Comparison of ENCODE assay signal across 8 mouse cellular contexts in genomic region chr4:152115921-152116612, GRCm38 (mm10). TPM values are rescaled to one million over a fixed set of nuclear protein-coding genes. Genes with fewer than 3 reads are reported as not detected.
A peak's percentile ranks its signal among the peaks of the same experiment; 100 is the strongest.
DNase-seq lines count a peak whose midpoint lies in the region; ATAC-seq and TF ChIP-seq lines count a peak whose summit lies in the region.

Tnfrsf25 (plus strand) TSS chr4:152115934.

- H3K9me3 ChIP-seq in intestine, postnatal 0 days (ENCODE audit: control insufficient read depth) = no peaks in the 10 kb centered on the region

- ATAC-seq in intestine, postnatal 0 days = no peak

- WGBS in intestine, postnatal 0 days = 22% methylated on average over 30 of the region's 30 CpGs

- peaks cover 37% of the 10 kb centered on the region for H3K36me3 ChIP-seq in intestine, postnatal 0 days (ENCODE audit: control insufficient read depth, insufficient read depth)
- peaks cover 16% of the 10 kb centered on the region for H3K36me3 ChIP-seq in myocyte (ENCODE audit: control insufficient read depth, insufficient read depth)

- no peak for TF ChIP-seq POLR2A in myocyte (IDR thresholded peaks at IDR 0.05; ENCODE audit: insufficient read length, low read depth)

- no peak within 1 kb of the TSS; the same call in 1 of the 2 replicates for H3K4me3 ChIP-seq in intestine, postnatal 0 days (ENCODE audit: low read depth, low read length)
- H3K4me3 ChIP-seq in myocyte = no peak within 1 kb of the TSS

- 0 out of 2 replicates have a peak within 1 kb of the TSS, but pooled peaks have one; percentile 3 for H3K9ac ChIP-seq in intestine, postnatal 0 days (ENCODE audit: low read depth, low read length)

- peak within 1 kb of the TSS; percentile 37 for H3K4me2 ChIP-seq in intestine, postnatal 0 days (replicated peaks; ENCODE audit: low read depth)
- no peak within 1 kb of the TSS for H3K4me2 ChIP-seq in myocyte (ENCODE audit: low read depth)

- no peaks in the 10 kb centered on the region for H3K79me2 ChIP-seq in myocyte (ENCODE audit: control insufficient read depth, insufficient read depth)

- no peak for DNase-seq in layer of hippocampus, adult 18-20 months (ENCODE audit: low spot score in 2 of 2)
- no peak for DNase-seq in layer of hippocampus, adult 9-10 months (ENCODE audit: low spot score)
- DNase-seq in embryo, embryonic 9.5 days (ENCODE audit: extremely low spot score) = peak; percentile 40
- DNase-seq in ovary, adult 18-20 months (ENCODE audit: low spot score) = no peak
- DNase-seq in gastrocnemius, adult 8-10 months (ENCODE audit: low spot score in 2 of 2) = no peak
- DNase-seq in adrenal gland, postnatal 10 days = no peak

- H3ac ChIP-seq in myocyte (ENCODE audit: control insufficient read depth, insufficient read length) = no peak within 1 kb of the TSS

- H3K27me3 ChIP-seq in intestine, postnatal 0 days (replicated peaks; ENCODE audit: control insufficient read depth, insufficient read depth, low read length) = peaks cover 42% of the 10 kb centered on the region
- no peaks in the 10 kb centered on the region for H3K27me3 ChIP-seq in myocyte (ENCODE audit: control insufficient read depth, insufficient read depth, insufficient read length)

- no peak for TF ChIP-seq CTCF in intestine, postnatal 0 days (IDR thresholded peaks at IDR 0.05; ENCODE audit: low read depth)

- no peaks in the 10 kb centered on the region for H3K4me1 ChIP-seq in intestine, postnatal 0 days (replicated peaks; ENCODE audit: control insufficient read depth, insufficient read depth, low read length)

- no peak within 1 kb of the TSS for H3K27ac ChIP-seq in intestine, postnatal 0 days (ENCODE audit: low read depth, low read length)

TF ChIP-seq in myocyte, 11 proteins besides CTCF, POLR2A, EP300 and RAD21:
- TF ChIP-seq USF1 (IDR thresholded peaks at IDR 0.05; ENCODE audit: low read depth) (no peak), REST (IDR thresholded peaks at IDR 0.05; ENCODE audit: insufficient read depth, insufficient read length) (no peak), POLR2AphosphoS2 (IDR thresholded peaks at IDR 0.05; ENCODE audit: insufficient read length, low read depth) (peak; percentile 66), TCF3 (IDR thresholded peaks at IDR 0.05; ENCODE audit: insufficient read length, low read depth) (no peak), E2F4 (IDR thresholded peaks at IDR 0.05; ENCODE audit: insufficient read depth) (no peak)

RNA-seq across cellular contexts. Expression of gene Tnfrsf25, which starts in this region (rescaled TPM):
- 10 to 100 TPM; 40.4 to 49.5 TPM for total RNA-seq in layer of hippocampus, adult 18-20 months (2021)
- polyA plus RNA-seq in intestine, postnatal 0 days (2015; fragmentation: Nextera tagmentation; extraction: Ambion mirVana) = 0.82 and 1.2 TPM in 2 replicates
- polyA plus RNA-seq in myocyte (2012; fragmentation: generic; extraction: Trizol) = 4.0 TPM
- total RNA-seq in gastrocnemius, adult 8-10 months (2022) = under 1 TPM in 3 of 4 experiments, not detected in 1; 0.40 to 0.90 (median 0.85) TPM
- 1 to 10 TPM; 1.9 to 4.3 TPM for total RNA-seq in adrenal gland, postnatal 10 days (2021)

Comparison
In these comparisons a context has a peak if more than half of its experiments do, and no peak if none do; other contexts are left out.
1. RNA of gene Tnfrsf25 (total RNA-seq): 40.4 to 49.5 TPM in layer of hippocampus, adult 18-20 months; 1.9 to 4.3 TPM in adrenal gland, postnatal 10 days and 0.40 to 0.90 TPM in gastrocnemius, adult 8-10 months; every median in the first group is over 4 times any median in the second.